Mouse (Mus musculus) kidney, postnatal 14 days (tissue): ENCODE data around the gene Cdx2.

ENCODE experiments used
- DNase-seq: peaks from one replicate; pipeline ENCODE4 v3.0.0; 2022; ENCODE audit warnings: mixed read lengths

Cdx2 gene

GRCm38 (mm10) chr5:147315432-147316075, 8.5 kb upstream of the Cdx2 start:
- DNase-seq, result no peak

GRCm38 (mm10) chr5:147314646-147315431, 7.8 kb upstream of the Cdx2 start:
- DNase-seq, result no peak

GRCm38 (mm10) chr5:147312830-147313685, 6.0 kb upstream of the Cdx2 start:
- DNase-seq, result no peak

- no peak for DNase-seq
These were observed 2.7 kb upstream of the Cdx2 start for GRCm38 (mm10) chr5:147309786-147310185.

- no peak for DNase-seq
These were observed 1.4 kb upstream of the Cdx2 start for GRCm38 (mm10) chr5:147308451-147308850.

GRCm38 (mm10) chr5:147307398-147307785, 322 bp upstream of the Cdx2 start:
- no peak for DNase-seq

GRCm38 (mm10) chr5:147305856-147306637, 1.0 kb downstream of the Cdx2 start:
- no peak for DNase-seq

- DNase-seq, result no peak
These were observed 1.9 kb downstream of the Cdx2 start for GRCm38 (mm10) chr5:147305166-147305565.

GRCm38 (mm10) chr5:147304276-147305155, 2.6 kb downstream of the Cdx2 start:
- no peak for DNase-seq

- no peak for DNase-seq
These were observed 4.2 kb downstream of the Cdx2 start for GRCm38 (mm10) chr5:147302746-147303400.

- DNase-seq, result no peak
These were observed 4.9 kb downstream of the Cdx2 start for GRCm38 (mm10) chr5:147302141-147302540.

GRCm38 (mm10) chr5:147301781-147302070, 5.3 kb downstream of the Cdx2 start:
- no peak for DNase-seq

- DNase-seq, result no peak
These were observed 5.9 kb downstream of the Cdx2 start for GRCm38 (mm10) chr5:147300917-147301780.

GRCm38 (mm10) chr5:147300001-147300363, 7.1 kb downstream of the Cdx2 start:
- no peak for DNase-seq

GRCm38 (mm10) chr5:147299255-147300000, 7.6 kb downstream of the Cdx2 start:
- DNase-seq, result peak; percentile 27

- DNase-seq, result no peak
These were observed 9.8 kb downstream of the Cdx2 start for GRCm38 (mm10) chr5:147297249-147297648.

- DNase-seq, result no peak
These were observed 12.9 kb downstream of the Cdx2 start for GRCm38 (mm10) chr5:147294121-147294520.

- peak; percentile 60 for DNase-seq
These were observed 13.8 kb downstream of the Cdx2 start for GRCm38 (mm10) chr5:147293127-147293910.
